Mouse (Mus musculus) lung, postnatal 0 days (tissue): ENCODE results near the gene Set. TPM values are rescaled to one million over a fixed set of nuclear protein-coding genes. Genes with fewer than 3 reads are reported as not detected.
A peak's percentile ranks its signal among the peaks of the same experiment; 100 is the strongest.

Experiments
- ATAC-seq: fragments of 200-750 bp; cut with Nextera tagmentation; 2 replicates; pipeline ENCODE4 v1.8.0; 2017; ENCODE audit warnings: moderate library complexity
- DNase-seq: peaks from one replicate; pipeline ENCODE4 v3.0.0-alpha.2; 2016; ENCODE audit warnings: low spot score
- H3K27ac ChIP-seq: fragments of 300-500 bp; sonication (generic); 2 replicates; pipeline ENCODE4 v1.5.1; 2014; ENCODE audit warnings: antibody characterized with exemption, mild to moderate bottlenecking, low read length, mixed read lengths
- H3K27me3 ChIP-seq: fragments of 300-500 bp; sonication (generic); replicated peaks from 2 replicates; pipeline ENCODE4 v1.6.1; 2014; ENCODE audit warnings: low read length, mixed read lengths; ENCODE audit not compliant: insufficient read depth
- H3K36me3 ChIP-seq: fragments of 300-500 bp; sonication (generic); 2 replicates; pipeline ENCODE4 v1.6.1; 2014; ENCODE audit warnings: low read length, mixed read lengths; ENCODE audit not compliant: insufficient read depth
- H3K4me1 ChIP-seq: fragments of 300-500 bp; sonication (generic); 2 replicates; pipeline ENCODE4 v1.6.1; 2014; ENCODE audit warnings: antibody characterized with exemption, low read depth, low read length, mixed read lengths; ENCODE audit not compliant: insufficient read depth
- H3K4me2 ChIP-seq: fragments of 300-500 bp; sonication (generic); replicated peaks from 2 replicates; pipeline ENCODE4 v1.6.1; 2014; ENCODE audit warnings: low read depth, mild to moderate bottlenecking, low read length, moderate library complexity, mixed read lengths
- H3K4me3 ChIP-seq: fragments of 300-500 bp; sonication (generic); 2 replicates; pipeline ENCODE4 v1.5.1; 2014; ENCODE audit warnings: low read depth, low read length
- H3K9ac ChIP-seq: fragments of 300-500 bp; sonication (generic); replicated peaks from 2 replicates; pipeline ENCODE4 v1.6.1; 2014; ENCODE audit warnings: low read depth, mild to moderate bottlenecking
- H3K9me3 ChIP-seq: fragments of 300-500 bp; sonication (generic); 2 replicates; pipeline ENCODE4 v1.6.1; 2016; ENCODE audit warnings: low read length, mixed read lengths
- CTCF ChIP-seq: IDR thresholded peaks from 2 replicates; pipeline ENCODE4 v1.5.1; 2016; ENCODE audit warnings: antibody characterized with exemption, mild to moderate bottlenecking
- EP300 ChIP-seq: IDR thresholded peaks from 2 replicates; pipeline ENCODE4 v1.6.1; 2016; ENCODE audit warnings: antibody characterized with exemption, mild to moderate bottlenecking, control low read depth
- WGBS: fragments of 180-500 bp; shearing (Covaris S2); extraction: QIAGEN DNeasy Blood & Tissue Kit; methylation state at CpG from one replicate; pipeline ENCODE4 v1.1.7; 2014; 5-methylcytosine and 5-hydroxymethylcytosine counted together
- polyA plus RNA-seq: library from polyadenylated mRNA; unstranded; fragments of >200 nt; fragmentation: Nextera tagmentation; extraction: Ambion mirVana; gene quantifications from 2 replicates; pipeline ENCODE4 v1.2.1, GENCODE M21; 2015

Gene Set
- polyA plus RNA-seq, 1 experiment from 2014 or later: 167 TPM

GRCm38 (mm10) chr2:30075625-30076024 lies 18.4 kb downstream of the Set start:
- Histone ChIP-seq H3K4me2 (no peak overlapping the region), H3K4me1 (no peaks in the 10 kb centered on the region; the same call in 1 of the 2 replicates), H3K9me3 (no peaks in the 10 kb centered on the region), H3K27me3 (no peaks in the 10 kb centered on the region), H3K27ac (no peak overlapping the region), H3K4me3 (no peak overlapping the region), H3K36me3 (no peaks in the 10 kb centered on the region), H3K9ac (no peak overlapping the region)
- no peak for ATAC-seq
- DNase-seq: no peak
- TF ChIP-seq EP300 (no peak), CTCF (no peak)
- 59% methylated on average over 3 of the region's 3 CpGs for WGBS

- Histone ChIP-seq H3K27me3 (no peaks in the 10 kb centered on the region), H3K36me3 (no peaks in the 10 kb centered on the region), H3K9ac (no peak overlapping the region), H3K4me1 (no peaks in the 10 kb centered on the region; the same call in 1 of the 2 replicates), H3K9me3 (no peaks in the 10 kb centered on the region), H3K4me3 (no peak overlapping the region), H3K4me2 (no peak overlapping the region), H3K27ac (no peak overlapping the region)
- 87% methylated on average over 8 of the region's 9 CpGs for WGBS
- ATAC-seq (no peak), DNase-seq (no peak)
- TF ChIP-seq EP300 (no peak), CTCF (no peak)
Observed at GRCm38 (mm10) chr2:30076439-30076838, 19.3 kb downstream of the Set start.

- Histone ChIP-seq H3K27ac (no peak overlapping the region), H3K9me3 (no peaks in the 10 kb centered on the region), H3K36me3 (no peaks in the 10 kb centered on the region), H3K9ac (no peak overlapping the region), H3K4me3 (no peak overlapping the region), H3K4me1 (no peaks in the 10 kb centered on the region; the same call in 1 of the 2 replicates), H3K27me3 (no peaks in the 10 kb centered on the region), H3K4me2 (no peak overlapping the region)
- DNase-seq: no peak
- 0 out of 2 replicates have a peak, but pooled peaks have one; percentile 1 for ATAC-seq
- TF ChIP-seq CTCF (no peak), EP300 (no peak)
- 67% methylated on average over 6 of the region's 6 CpGs for WGBS
Observed at GRCm38 (mm10) chr2:30076959-30077358, 19.8 kb downstream of the Set start.

GRCm38 (mm10) chr2:30077502-30078348 lies 20.5 kb downstream of the Set start, which contains the start of gene Pkn3:
Pkn3 (plus strand) TSS chr2:30077684.
- TF ChIP-seq EP300: no peak
- peak; percentile 100 for TF ChIP-seq CTCF
- H3K9ac ChIP-seq: 0 out of 2 replicates have a peak within 1 kb of the TSS, but pooled peaks have one; percentile 23
- under 1% methylated on average over 45 of the region's 53 CpGs for WGBS
- no peaks in the 10 kb centered on the region; the same call in 1 of the 2 replicates for H3K4me1 ChIP-seq
- DNase-seq (peak; percentile 94), ATAC-seq (peak; percentile 88)
- H3K27ac ChIP-seq: peak within 1 kb of the TSS; percentile 69
- no peaks in the 10 kb centered on the region for H3K27me3 ChIP-seq
- peak within 1 kb of the TSS; percentile 56 for H3K4me3 ChIP-seq
- H3K9me3 ChIP-seq: no peaks in the 10 kb centered on the region
- H3K36me3 ChIP-seq: no peaks in the 10 kb centered on the region
- H3K4me2 ChIP-seq: peak within 1 kb of the TSS; percentile 97

GRCm38 (mm10) chr2:30078349-30078712 lies 21.2 kb downstream of the Set start:
- Histone ChIP-seq H3K9me3 (no peaks in the 10 kb centered on the region), H3K27ac (peak overlapping the region; percentile 69), H3K4me1 (no peaks in the 10 kb centered on the region; the same call in 1 of the 2 replicates), H3K4me3 (no peak overlapping the region), H3K36me3 (no peaks in the 10 kb centered on the region), H3K9ac (no peak overlapping the region), H3K27me3 (no peaks in the 10 kb centered on the region), H3K4me2 (peak overlapping the region; percentile 97)
- TF ChIP-seq CTCF (no peak), EP300 (peak; percentile 70)
- DNase-seq (peak; percentile 51), ATAC-seq (peak; percentile 69)
- WGBS: 7% methylated on average over 10 of the region's 10 CpGs

- Histone ChIP-seq H3K4me3 (no peak overlapping the region), H3K9ac (no peak overlapping the region), H3K27ac (peak overlapping the region; percentile 69), H3K4me2 (no peak overlapping the region), H3K9me3 (no peaks in the 10 kb centered on the region), H3K36me3 (no peaks in the 10 kb centered on the region), H3K4me1 (no peaks in the 10 kb centered on the region; the same call in 1 of the 2 replicates), H3K27me3 (no peaks in the 10 kb centered on the region)
- ATAC-seq: no peak
- TF ChIP-seq CTCF: no peak
- TF ChIP-seq EP300: no peak
- 54% methylated on average over 4 of the region's 4 CpGs for WGBS
- no peak for DNase-seq
Observed at GRCm38 (mm10) chr2:30078760-30079159, 21.6 kb downstream of the Set start.
